Mouse (Mus musculus) layer of hippocampus, postnatal 14 days (tissue): ENCODE measurements around the gene Gm3591. TPM values are rescaled to one million over a fixed set of nuclear protein-coding genes. Genes with fewer than 3 reads are reported as not detected.
"Not testable (repeated sequence)": the region's sequence is repeated elsewhere in the genome, so short reads cannot be mapped to it uniquely, and the experiment has no call there.

Experiments used
- DNase-seq, 2 experiments: peaks; one replicate each; pipeline ENCODE4 v3.0.0; 2021 to 2022; ENCODE audit warnings: low spot score in 2 of 2, mixed read lengths in 1 of 2
- long read RNA-seq, 2 experiments: library from polyadenylated mRNA; stranded (forward); transcript quantifications; one replicate each; pipeline ENCODE4 v2.0.0; 2021
- total RNA-seq, 2 experiments: library from RNA; stranded (reverse); gene quantifications; 2 replicates each; pipeline ENCODE4 v1.2.3; 2021

Gm3591 gene
- total RNA-seq = under 1 TPM in 1 of 2 experiments, not detected in 1; 0.91 TPM
- long read RNA-seq, experiment 1, partial matches to known transcripts = 1 of 4 reads
- long read RNA-seq, experiment 1, other reads (novel, unspliced or antisense) = 3 of 4 reads
- long read RNA-seq, experiment 2, partial matches to known transcripts = 1 of 12 reads
- long read RNA-seq, experiment 2, other reads (novel, unspliced or antisense) = 11 of 12 reads

DNA sequence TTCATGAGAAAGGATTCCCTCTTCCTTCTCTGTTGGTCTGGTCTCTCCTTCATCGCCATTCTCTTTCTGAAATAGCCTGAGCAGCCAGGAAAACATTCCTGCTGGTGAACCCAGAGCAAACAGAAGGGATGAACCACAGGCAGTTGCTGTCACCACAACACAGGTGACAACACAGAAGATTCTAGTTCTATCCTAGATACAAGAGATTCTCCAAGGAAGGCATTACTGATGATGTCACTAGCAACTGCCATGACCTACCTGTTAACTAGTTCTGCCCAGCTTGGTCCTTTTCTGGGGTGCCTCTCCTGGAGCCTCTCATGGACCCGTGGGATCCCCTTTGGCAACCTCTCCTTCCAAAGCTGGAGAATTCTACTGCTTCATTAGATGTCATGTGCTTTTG lies at the start of gene Gm3591:
TSS of gene Gm3591 (minus strand) at position 101 of the 400 bp plus-strand sequence.
- DNase-seq = not testable (repeated sequence)

DNA sequence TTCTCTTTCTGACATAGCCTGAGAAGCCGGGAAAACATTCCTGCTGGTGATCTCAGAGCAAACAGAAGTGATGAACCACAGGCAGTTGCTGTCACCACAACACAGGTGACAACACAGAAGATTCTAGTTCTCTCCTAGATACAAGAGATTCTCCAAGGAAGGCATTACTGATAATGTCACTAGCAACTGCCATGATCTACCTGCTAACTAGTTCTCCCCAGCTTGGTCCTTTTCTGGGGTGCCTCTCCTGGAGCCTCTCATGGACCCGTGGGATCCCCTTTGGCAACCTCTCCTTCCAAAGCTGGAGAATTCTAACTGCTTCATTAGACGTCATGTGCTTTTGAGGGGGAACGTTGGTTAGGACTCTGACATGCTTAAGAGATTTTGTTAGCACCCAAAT lies 32.2 kb upstream of the Gm3591 start, which contains the start of gene Gm3594:
TSS of gene Gm3594 (minus strand) at position 101 of the 400 bp plus-strand sequence.
- not testable (repeated sequence) for DNase-seq

DNA sequence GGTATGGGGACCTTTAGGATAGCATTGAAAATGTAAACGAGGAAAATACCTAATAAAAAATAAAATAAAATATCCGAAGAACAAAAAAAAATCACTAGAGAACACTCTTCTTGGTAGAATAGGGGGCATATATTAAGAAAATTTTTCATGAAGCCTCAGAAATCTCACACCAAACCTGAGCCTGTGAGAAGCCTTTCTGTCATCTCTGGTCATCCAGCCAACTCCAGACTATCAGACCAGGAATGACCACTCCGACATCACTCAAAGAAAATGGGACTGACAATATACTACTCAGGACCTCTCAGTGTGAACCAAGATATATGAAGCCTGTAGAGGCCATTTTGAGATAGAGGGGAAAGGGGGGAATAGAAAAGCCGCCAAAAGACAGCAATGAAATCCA lies 28.5 kb upstream of the Gm3591 start:
- DNase-seq = not testable (repeated sequence)

DNA sequence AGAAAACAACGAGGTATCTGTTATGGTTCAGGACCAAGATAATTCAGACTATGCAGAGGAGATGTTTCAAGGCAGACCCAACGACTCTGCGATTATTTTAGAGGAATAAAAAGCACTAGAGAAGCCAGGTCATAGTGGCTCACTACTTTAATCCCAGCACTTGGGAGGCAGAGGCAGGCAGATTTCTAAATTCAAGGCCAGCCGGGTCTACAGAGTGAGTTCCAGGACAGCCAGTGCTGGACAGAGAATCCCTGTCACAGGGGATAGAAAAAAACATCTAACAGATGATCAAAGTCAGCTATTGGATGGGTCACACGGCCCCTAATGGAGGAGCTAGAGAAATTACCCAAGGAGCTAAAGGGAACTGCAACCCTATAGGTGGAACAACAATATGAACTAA lies 27.9 kb upstream of the Gm3591 start:
- DNase-seq = not testable (repeated sequence)

DNA sequence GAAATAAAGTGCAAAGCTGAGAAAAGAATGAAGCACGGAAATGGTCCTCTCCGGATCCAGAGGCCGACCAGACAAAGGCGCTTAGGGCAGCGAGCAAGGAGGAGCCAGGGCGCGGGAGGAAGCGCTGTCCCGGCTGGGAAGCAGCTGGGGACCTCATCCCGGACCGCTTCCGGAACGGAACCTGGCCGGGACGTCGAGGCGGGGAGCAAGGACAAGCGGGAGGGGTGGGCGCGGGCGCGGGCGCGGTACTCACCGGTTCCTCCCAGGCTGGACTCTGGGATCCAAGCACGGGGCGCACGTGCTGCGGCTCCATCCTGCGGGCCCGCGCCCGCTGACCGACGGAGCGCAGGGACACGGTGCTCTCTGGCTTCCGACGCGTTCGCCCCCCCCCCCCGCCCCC lies 14.5 kb upstream of the Gm3591 start:
- DNase-seq = peak; percentile 13 to 24

DNA sequence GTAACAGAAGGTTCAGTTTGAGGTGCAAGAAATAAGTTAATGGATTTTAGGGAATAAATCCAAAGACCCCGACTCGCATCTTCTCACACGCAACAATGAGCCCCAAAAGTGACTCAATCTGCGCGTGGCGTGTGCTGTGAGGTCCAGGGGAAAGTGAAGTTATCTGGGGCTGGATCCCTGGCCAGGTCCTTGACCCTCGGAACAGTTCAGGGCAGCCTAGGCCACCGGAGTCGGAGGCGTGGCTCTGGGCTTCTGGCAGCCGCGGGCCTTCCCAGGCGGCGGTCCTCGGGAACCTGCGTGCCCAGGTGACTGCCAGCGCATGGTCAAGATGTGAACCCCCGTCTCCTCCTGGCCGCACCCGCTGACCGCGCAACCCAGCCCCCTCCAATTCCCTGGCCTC lies 14.1 kb upstream of the Gm3591 start:
- DNase-seq = not testable (repeated sequence)

DNA sequence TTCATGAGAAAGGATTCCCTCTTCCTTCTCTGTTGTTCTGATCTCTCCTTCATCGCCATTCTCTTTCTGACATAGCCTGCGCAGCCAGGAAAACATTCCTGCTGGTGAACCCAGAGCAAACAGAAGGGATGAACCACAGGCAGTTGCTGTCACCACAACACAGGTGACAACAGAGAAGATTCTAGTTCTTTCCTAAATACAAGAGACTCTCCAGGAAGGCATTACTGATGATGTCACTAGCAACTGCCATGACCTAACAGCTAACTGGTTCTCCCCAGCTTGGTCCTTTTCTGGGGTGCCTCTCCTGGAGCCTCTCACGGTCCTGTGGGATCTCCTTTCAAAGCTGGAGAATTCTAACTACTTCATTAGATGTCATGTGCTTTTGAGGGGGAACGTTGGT lies 22.1 kb downstream of the Gm3591 start, which contains the start of gene Gm16440:
TSS of gene Gm16440 (minus strand) at position 101 of the 400 bp plus-strand sequence.
- DNase-seq = not testable (repeated sequence)

Other genes with a start within 250 kb of the Gm3591 start
- gene Gm21560, start 193.2 kb downstream of the Gm3591 start, total RNA-seq = 1 to 10 TPM; 1.8 to 2.4 TPM
- gene Gm3411, start 125.2 kb downstream of the Gm3591 start, total RNA-seq = 1 to 10 TPM; 2.2 to 4.8 TPM
- not detected for gene Gm21103, start 107.6 kb downstream of the Gm3591 start, total RNA-seq
- not detected for gene Gm3618, start 68.8 kb downstream of the Gm3591 start, total RNA-seq
- not detected for gene Gm16440, start 22.2 kb downstream of the Gm3591 start, total RNA-seq
- not detected for gene Gm3594, start 32.1 kb upstream of the Gm3591 start, total RNA-seq
- not detected for gene Gm8356, start 124.8 kb upstream of the Gm3591 start, total RNA-seq
- gene Gm3629, start 178.1 kb upstream of the Gm3591 start, total RNA-seq = 1 to 10 TPM; 2.3 TPM
- not detected for gene Gm3460, start 209.9 kb upstream of the Gm3591 start, total RNA-seq